Mouse (Mus musculus) MEL (cell line): ENCODE data around the gene Actr8. TPM values are rescaled to one million over a fixed set of nuclear protein-coding genes. Genes with fewer than 3 reads are reported as not detected.

Experiments used
- DNase-seq: peaks from one replicate; pipeline ENCODE4 v3.0.0; 2011; ENCODE audit warnings: low read depth, low spot score
- H3K27ac ChIP-seq: 2 replicates; pipeline ENCODE4 v1.5.1; 2012; ENCODE audit warnings: low read depth, mild to moderate bottlenecking, control low read depth, low read length, moderate library complexity; ENCODE audit not compliant: control insufficient read depth
- H3K27me3 ChIP-seq, 2 experiments: fragments of 150-350 bp in 1 of 2; sonication (generic) in 1 of 2; 2 replicates each; pipeline ENCODE4 v1.6.1; 2012; ENCODE audit warnings: low read length in 2 of 2, mild to moderate bottlenecking in 2 of 2, improper control_type of control experiment in 1 of 2, moderate library complexity in 1 of 2; ENCODE audit not compliant: insufficient read depth in 2 of 2, control insufficient read depth in 1 of 2
- H3K36me3 ChIP-seq, 2 experiments: 2 replicates each; pipeline ENCODE4 v1.6.1; 2012 to 2014; ENCODE audit warnings: low read length in 2 of 2, improper control_type of control experiment in 1 of 2, inconsistent platforms in 1 of 2, mild to moderate bottlenecking in 1 of 2; ENCODE audit not compliant: insufficient read depth in 2 of 2, control insufficient read depth in 1 of 2
- H3K4me1 ChIP-seq, 2 experiments: fragments of 150-350 bp in 1 of 2; sonication (generic) in 1 of 2; 2 replicates each; pipeline ENCODE4 v1.6.1; 2012; ENCODE audit warnings: low read length in 2 of 2, improper control_type of control experiment in 1 of 2, mild to moderate bottlenecking in 1 of 2; ENCODE audit not compliant: insufficient read depth in 2 of 2, control insufficient read depth in 1 of 2
- H3K4me3 ChIP-seq, 2 experiments: fragments of 150-350 bp in 1 of 2; sonication (generic) in 1 of 2; 2 replicates each; pipeline ENCODE4 v1.5.1; 2012; ENCODE audit warnings: low read depth in 2 of 2, low read length in 2 of 2, mild to moderate bottlenecking in 2 of 2, moderate library complexity in 2 of 2, control low read depth in 1 of 2, improper control_type of control experiment in 1 of 2; ENCODE audit not compliant: control insufficient read depth in 1 of 2, insufficient read depth in 1 of 2
- H3K79me2 ChIP-seq: 2 replicates; pipeline ENCODE4 v1.6.1; 2012; ENCODE audit warnings: mild to moderate bottlenecking, low read length, moderate library complexity; ENCODE audit not compliant: control insufficient read depth, poor library complexity, insufficient read depth
- H3K9ac ChIP-seq: 2 replicates; pipeline ENCODE4 v1.6.1; 2012; ENCODE audit warnings: low read depth, mild to moderate bottlenecking, control low read depth, low read length, moderate library complexity; ENCODE audit not compliant: control insufficient read depth, poor library complexity, severe bottlenecking
- H3K9me3 ChIP-seq: fragments of 150-350 bp; sonication (generic); replicated peaks from 2 replicates; pipeline ENCODE4 v1.6.1; 2012; ENCODE audit warnings: mild to moderate bottlenecking, low read length, improper control_type of control experiment, moderate library complexity; ENCODE audit not compliant: insufficient read depth
- BHLHE40 ChIP-seq: IDR thresholded peaks from 2 replicates; pipeline ENCODE4 v1.6.1; 2012; ENCODE audit warnings: low read depth, mild to moderate bottlenecking, inconsistent platforms, low read length, improper control_type of control experiment, borderline replicate concordance
- CHD1 ChIP-seq: IDR thresholded peaks from 2 replicates; pipeline ENCODE4 v1.6.1; 2012; ENCODE audit warnings: low read depth, mild to moderate bottlenecking, inconsistent platforms, low read length, improper control_type of control experiment
- CHD2 ChIP-seq: IDR thresholded peaks from 2 replicates; pipeline ENCODE4 v1.6.1; 2011; ENCODE audit warnings: low read length, improper control_type of control experiment
- CTCF ChIP-seq, 3 experiments: IDR thresholded peaks in 2 of 3; conservative IDR thresholded peaks in 1 of 3; 2 replicates each; pipeline ENCODE4 v1.5.1; 2011 to 2012; ENCODE audit warnings: low read length in 3 of 3, low read depth in 2 of 3, mild to moderate bottlenecking in 2 of 3, improper control_type of control experiment in 1 of 3, inconsistent platforms in 1 of 3, mixed read lengths in 1 of 3, moderate library complexity in 1 of 3; ENCODE audit not compliant: control insufficient read depth in 1 of 3, insufficient read depth in 1 of 3, poor library complexity in 1 of 3, severe bottlenecking in 1 of 3
- E2F4 ChIP-seq: IDR thresholded peaks from 2 replicates; pipeline ENCODE4 v1.6.1; 2011; ENCODE audit warnings: low read depth, low read length, improper control_type of control experiment, borderline replicate concordance
- EP300 ChIP-seq, 2 experiments: IDR thresholded peaks; 2 replicates each; pipeline ENCODE4 v1.6.1; 2011; ENCODE audit warnings: improper control_type of control experiment in 2 of 2, low read length in 2 of 2, low read depth in 1 of 2, mild to moderate bottlenecking in 1 of 2
- ETS1 ChIP-seq: IDR thresholded peaks from 2 replicates; pipeline ENCODE4 v1.6.1; 2012; ENCODE audit warnings: low read depth, mild to moderate bottlenecking, inconsistent platforms, low read length, improper control_type of control experiment, moderate library complexity
- GABPA ChIP-seq: IDR thresholded peaks from 2 replicates; pipeline ENCODE4 v1.6.1; 2012; ENCODE audit warnings: low read depth, mild to moderate bottlenecking, inconsistent platforms, low read length, improper control_type of control experiment, moderate library complexity
- HCFC1 ChIP-seq: IDR thresholded peaks from 2 replicates; pipeline ENCODE4 v1.6.1; 2012; ENCODE audit warnings: low read depth, mild to moderate bottlenecking, inconsistent platforms, low read length, improper control_type of control experiment, moderate library complexity
- JUND ChIP-seq: IDR thresholded peaks from 2 replicates; pipeline ENCODE4 v1.6.1; 2011; ENCODE audit warnings: low read depth, mild to moderate bottlenecking, improper control_type of control experiment, low read length
- MEF2A ChIP-seq: IDR thresholded peaks from 2 replicates; pipeline ENCODE4 v1.6.1; 2014; ENCODE audit warnings: low read depth, mild to moderate bottlenecking, inconsistent platforms, low read length, improper control_type of control experiment; ENCODE audit not compliant: poor library complexity, insufficient replicate concordance, severe bottlenecking; ENCODE audit errors: extremely low read depth
- NELFE ChIP-seq: IDR thresholded peaks from 2 replicates; pipeline ENCODE4 v1.6.1; 2011; ENCODE audit warnings: low read depth, low read length, improper control_type of control experiment
- NRF1 ChIP-seq: IDR thresholded peaks from 2 replicates; pipeline ENCODE4 v1.6.1; 2014; ENCODE audit warnings: low read depth, mild to moderate bottlenecking, inconsistent platforms, low read length, improper control_type of control experiment, moderate library complexity; ENCODE audit not compliant: poor library complexity, insufficient read depth, severe bottlenecking
- POLR2AphosphoS2 ChIP-seq: IDR thresholded peaks from 2 replicates; pipeline ENCODE4 v1.6.1; 2011; ENCODE audit warnings: low read length, improper control_type of control experiment
- RAD21 ChIP-seq: IDR thresholded peaks from 2 replicates; pipeline ENCODE4 v1.6.1; 2011; ENCODE audit warnings: mild to moderate bottlenecking, low read depth, low read length, improper control_type of control experiment
- RCOR1 ChIP-seq: IDR thresholded peaks from 2 replicates; pipeline ENCODE4 v1.6.1; 2012; ENCODE audit warnings: low read depth, mild to moderate bottlenecking, inconsistent platforms, low read length, improper control_type of control experiment
- SIN3A ChIP-seq: IDR thresholded peaks from 2 replicates; pipeline ENCODE4 v1.6.1; 2012; ENCODE audit warnings: low read length, improper control_type of control experiment, inconsistent platforms
- TAL1 ChIP-seq: IDR thresholded peaks from 2 replicates; pipeline ENCODE4 v1.6.1; 2012; ENCODE audit warnings: mild to moderate bottlenecking, inconsistent platforms, low read length, moderate library complexity, mixed read lengths
- TCF12 ChIP-seq: IDR thresholded peaks from 2 replicates; pipeline ENCODE4 v1.6.1; 2014; ENCODE audit warnings: low read depth, mild to moderate bottlenecking, inconsistent platforms, low read length, improper control_type of control experiment, moderate library complexity
- UBTF ChIP-seq: IDR thresholded peaks from 2 replicates; pipeline ENCODE4 v1.6.1; 2012; ENCODE audit warnings: low read depth, mild to moderate bottlenecking, inconsistent platforms, low read length, improper control_type of control experiment, moderate library complexity, borderline replicate concordance; ENCODE audit not compliant: insufficient read depth
- USF2 ChIP-seq, 2 experiments: IDR thresholded peaks; 2 replicates each; pipeline ENCODE4 v1.6.1; 2011 to 2012; ENCODE audit warnings: improper control_type of control experiment in 2 of 2, low read length in 2 of 2, borderline replicate concordance in 1 of 2, inconsistent platforms in 1 of 2, low read depth in 1 of 2, mild to moderate bottlenecking in 1 of 2; ENCODE audit not compliant: insufficient read depth in 1 of 2
- ZC3H11A ChIP-seq: IDR thresholded peaks from 2 replicates; pipeline ENCODE4 v1.6.1; 2012; ENCODE audit warnings: low read depth, mild to moderate bottlenecking, inconsistent platforms, low read length, improper control_type of control experiment
- ZNF384 ChIP-seq: IDR thresholded peaks from 2 replicates; pipeline ENCODE4 v1.6.1; 2012; ENCODE audit warnings: low read depth, mild to moderate bottlenecking, inconsistent platforms, low read length, improper control_type of control experiment
- polyA plus RNA-seq, 2 experiments: library from polyadenylated mRNA; stranded (reverse) in 1 of 2; unstranded in 1 of 2; fragments of >175 nt in 1 of 2; fragments of >200 nt in 1 of 2; gene quantifications; 2 replicates each; pipeline versions ENCODE4 v1.2.1 to v1.2.4; 2012; ENCODE audit warnings: low replicate concordance in 2 of 2, low read depth in 1 of 2; ENCODE audit not compliant: insufficient read length in 2 of 2, insufficient read depth in 1 of 2, missing spikeins in 1 of 2
- total RNA-seq: library from RNA; depleted of rRNA; stranded (reverse); fragments of 300-350 nt; gene quantifications from 2 replicates; pipeline ENCODE4 v1.2.3, GENCODE M21; 2012

The Actr8 gene
- total and polyA plus RNA-seq, 3 experiments = 31.0 to 36.4 TPM; not detected in 1

- H3K4me1 ChIP-seq = no peaks in the 10 kb centered on the region
- DNase-seq = no peak
- no peaks in the 10 kb centered on the region for H3K27me3 ChIP-seq
- TF ChIP-seq GABPA = no peak
- TF ChIP-seq CHD2 = no peak
- TF ChIP-seq NRF1 = no peak
- TF ChIP-seq JUND = no peak
- no peak for TF ChIP-seq MEF2A
- no peak for TF ChIP-seq TCF12
- no peak for TF ChIP-seq HCFC1
- no peak for TF ChIP-seq NELFE
- no peaks in the 10 kb centered on the region for H3K36me3 ChIP-seq
- no peaks in the 10 kb centered on the region for H3K9me3 ChIP-seq
- no peaks in the 10 kb centered on the region for H3K79me2 ChIP-seq
- H3K9ac ChIP-seq = no peak overlapping the region
- H3K27ac ChIP-seq = no peak overlapping the region
- H3K4me3 ChIP-seq = no peak overlapping the region
Measured at GRCm38 (mm10) chr14:29957393-29957792, 20.7 kb upstream of the Actr8 start.

DNA sequence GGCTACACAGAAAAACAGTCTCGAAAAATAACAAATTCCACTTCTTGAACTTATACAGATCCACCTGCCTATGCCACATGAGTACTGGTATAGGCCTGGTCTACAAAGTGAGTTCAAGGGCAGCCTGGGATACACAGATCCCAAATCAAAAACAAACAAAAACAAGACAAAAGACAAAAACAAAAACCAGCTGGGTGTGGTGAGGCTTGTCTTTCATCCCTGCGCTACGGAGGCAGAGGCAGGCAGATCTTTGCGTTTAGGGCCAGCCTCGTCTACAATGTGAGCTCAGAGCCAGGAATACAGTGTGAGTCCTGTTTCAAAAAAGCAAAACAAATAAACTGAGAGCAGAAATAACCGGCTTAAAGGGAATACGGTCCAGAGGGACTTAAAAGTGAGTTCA, 10.5 kb upstream of the Actr8 start:
- no peak for DNase-seq
- Histone ChIP-seq H3K4me1 (peaks cover 3 to 29% of the 10 kb centered on the region in 2 experiments; a peak in 3 of 4 replicates), H3K36me3 (peaks cover 3 to 8% of the 10 kb centered on the region in 2 experiments), H3K9me3 (no peaks in the 10 kb centered on the region), H3K4me3 (peak overlapping the region; percentile 75 to 86), H3K79me2 (peaks cover 13% of the 10 kb centered on the region), H3K27me3 (no peaks in the 10 kb centered on the region), H3K27ac (peak overlapping the region; percentile 70), H3K9ac (peak overlapping the region; percentile 84)
- TF ChIP-seq EP300 (IDR thresholded peaks at IDR 0.05; ENCODE audit: low read depth in 1 of 2, low read length in 2 of 2) (no peak), CHD1 (0 out of 2 replicates have a peak, but pooled peaks have one; percentile 8)

DNA sequence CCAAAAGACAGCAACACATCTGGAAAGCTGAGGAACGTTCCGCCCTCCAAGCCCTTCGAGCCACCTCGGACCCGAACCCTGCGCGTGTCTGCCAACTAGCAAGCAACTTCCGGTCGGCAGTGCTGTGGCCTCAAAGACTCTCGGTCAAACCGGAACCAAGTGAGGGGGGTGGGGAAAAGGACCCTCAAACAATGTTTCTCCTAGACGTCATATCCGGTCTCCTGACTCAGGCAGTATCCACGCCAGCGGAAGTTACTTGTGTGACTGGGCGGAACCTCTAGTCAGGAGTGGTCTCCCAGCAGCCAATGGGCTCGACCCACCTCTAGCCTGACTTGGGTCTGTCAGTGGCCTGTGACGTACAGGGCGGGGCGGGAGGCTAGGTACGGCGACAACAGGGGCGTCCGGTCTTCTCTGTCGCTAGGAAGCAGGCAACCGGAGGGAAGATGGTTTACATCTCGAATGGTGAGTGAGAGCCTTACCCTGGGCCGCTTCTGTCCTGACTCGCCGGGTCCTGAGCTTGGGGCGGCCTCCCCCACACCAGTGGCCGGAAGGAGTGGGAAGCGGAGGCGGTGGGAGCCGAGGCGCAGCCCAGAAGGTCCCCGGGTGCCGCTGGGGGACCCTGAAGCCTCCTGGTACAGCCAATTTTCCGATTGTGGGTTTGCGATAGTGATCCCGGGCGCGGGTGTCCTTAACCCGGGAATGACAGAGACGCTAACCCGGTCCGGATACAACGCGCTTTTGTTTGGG, 9.9 kb upstream of the Actr8 start, which contains the start of gene Selenok:
TSS of gene Selenok (plus strand) at position 234 of the 747 bp plus-strand sequence.
- Histone ChIP-seq H3K36me3 (peaks cover 3 to 13% of the 10 kb centered on the region in 2 experiments), H3K4me1 (peaks cover 7 to 31% of the 10 kb centered on the region in 2 experiments), H3K79me2 (peaks cover 13% of the 10 kb centered on the region), H3K4me3 (peak within 1 kb of the TSS; percentile 86 to 97), H3K27me3 (no peaks in the 10 kb centered on the region), H3K27ac (peak within 1 kb of the TSS; percentile 70), H3K9ac (peak within 1 kb of the TSS; percentile 84), H3K9me3 (no peaks in the 10 kb centered on the region)
- DNase-seq = peak; percentile 98
- TF ChIP-seq TCF12 (peak; percentile 60), RCOR1 (no peak), ZC3H11A (no peak), NELFE (peak; percentile 87), CHD1 (no peak), ZNF384 (peak; percentile 49; the same call in 1 of the 2 replicates), RAD21 (no peak), JUND (no peak), POLR2AphosphoS2 (peak; percentile 87), SIN3A (peak; percentile 60), E2F4 (0 out of 2 replicates have a peak, but pooled peaks have one; percentile 27), CTCF (IDR thresholded peaks at IDR 0.05 in 2 of 3, conservative IDR thresholded peaks at IDR 0.05 in 1 of 3; ENCODE audit: control insufficient read depth in 1 of 3, insufficient read depth in 1 of 3, low read depth in 2 of 3, low read length in 3 of 3, poor library complexity in 1 of 3, severe bottlenecking in 1 of 3) (no peak), TAL1 (no peak), BHLHE40 (peak; percentile 63), ETS1 (peak; percentile 75; the same call in 1 of the 2 replicates), USF2 (IDR thresholded peaks at IDR 0.05; ENCODE audit: borderline replicate concordance in 1 of 2, insufficient read depth in 1 of 2, low read depth in 1 of 2, low read length in 2 of 2) (no peak), UBTF (no peak)
